Mouse (Mus musculus): ENCODE data around the gene Gm428. TPM values are rescaled to one million over a fixed set of nuclear protein-coding genes. Genes with fewer than 3 reads are reported as not detected.

The Gm428 gene
- not detected for polyA plus RNA-seq (2017; shearing (Covaris generic))

DNA sequence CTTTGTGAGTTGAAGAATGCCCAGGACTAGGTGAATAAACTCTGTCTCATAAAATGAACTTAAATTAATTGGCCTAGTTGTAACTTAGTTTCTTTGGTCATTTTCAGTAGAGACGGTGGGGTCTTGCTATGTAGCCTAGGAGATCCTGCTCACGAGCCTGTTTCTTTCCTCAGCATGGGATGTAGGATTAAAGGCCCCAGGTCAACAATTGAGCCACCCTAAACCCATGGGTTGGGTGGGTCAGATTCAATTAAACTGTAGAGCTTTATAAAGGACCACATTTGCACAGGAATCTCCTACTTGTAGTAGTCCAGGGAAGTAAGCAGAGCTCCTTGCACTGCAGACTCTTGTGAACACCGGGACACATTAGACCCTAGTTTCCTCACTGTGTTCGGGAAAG, at the start of gene Gm428:
Gm428 (plus strand) TSS at position 301 of the 400 bp plus-strand sequence.

DNA sequence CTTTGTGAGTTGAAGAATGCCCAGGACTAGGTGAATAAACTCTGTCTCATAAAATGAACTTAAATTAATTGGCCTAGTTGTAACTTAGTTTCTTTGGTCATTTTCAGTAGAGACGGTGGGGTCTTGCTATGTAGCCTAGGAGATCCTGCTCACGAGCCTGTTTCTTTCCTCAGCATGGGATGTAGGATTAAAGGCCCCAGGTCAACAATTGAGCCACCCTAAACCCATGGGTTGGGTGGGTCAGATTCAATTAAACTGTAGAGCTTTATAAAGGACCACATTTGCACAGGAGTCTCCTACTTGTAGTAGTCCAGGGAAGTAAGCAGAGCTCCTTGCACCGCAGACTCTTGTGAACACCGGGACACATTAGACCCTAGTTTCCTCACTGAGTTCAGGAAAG, 45.5 kb upstream of the Gm428 start, which contains the start of gene Gm11236:
Gm11236 (plus strand) TSS at position 301 of the 400 bp plus-strand sequence.

DNA sequence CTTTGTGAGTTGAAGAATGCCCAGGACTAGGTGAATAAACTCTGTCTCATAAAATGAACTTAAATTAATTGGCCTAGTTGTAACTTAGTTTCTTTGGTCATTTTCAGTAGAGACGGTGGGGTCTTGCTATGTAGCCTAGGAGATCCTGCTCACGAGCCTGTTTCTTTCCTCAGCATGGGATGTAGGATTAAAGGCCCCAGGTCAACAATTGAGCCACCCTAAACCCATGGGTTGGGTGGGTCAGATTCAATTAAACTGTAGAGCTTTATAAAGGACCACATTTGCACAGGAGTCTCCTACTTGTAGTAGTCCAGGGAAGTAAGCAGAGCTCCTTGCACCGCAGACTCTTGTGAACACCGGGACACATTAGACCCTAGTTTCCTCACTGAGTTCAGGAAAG, 15.3 kb upstream of the Gm428 start, which contains the start of gene Gm11239:
Gm11239 (plus strand) TSS at position 301 of the 400 bp plus-strand sequence.

Other genes with a start within 250 kb of the Gm428 start
- not detected for gene Gm11238, start 75.6 kb upstream of the Gm428 start, polyA plus RNA-seq (2017; shearing (Covaris generic))
- gene Gm11237, start 60.5 kb upstream of the Gm428 start, polyA plus RNA-seq (2017; shearing (Covaris generic)), result not detected
- gene Gm11236, start 45.4 kb upstream of the Gm428 start, polyA plus RNA-seq (2017; shearing (Covaris generic)), result not detected
- not detected for gene Gm11239, start 15.2 kb upstream of the Gm428 start, polyA plus RNA-seq (2017; shearing (Covaris generic))
- gene Rasef, start 107.5 kb downstream of the Gm428 start, polyA plus RNA-seq (2017; shearing (Covaris generic)), result not detected
- not detected for gene Gm11758, start 192.8 kb downstream of the Gm428 start, polyA plus RNA-seq (2017; shearing (Covaris generic))
- not detected for gene Gm11757, start 207.6 kb downstream of the Gm428 start, polyA plus RNA-seq (2017; shearing (Covaris generic))
- not detected for gene Gm13871, start 222.4 kb downstream of the Gm428 start, polyA plus RNA-seq (2017; shearing (Covaris generic))
- gene Gm11756, start 237.2 kb downstream of the Gm428 start, polyA plus RNA-seq (2017; shearing (Covaris generic)), result 0.39 TPM

Measured in effector memory CD4-positive, alpha-beta T cell, adult 7 months (primary cell).